Mouse (Mus musculus): ENCODE measurements around the gene Clec9a.
A peak's percentile ranks its signal among the peaks of the same experiment; 100 is the strongest.

Gene Clec9a

GRCm38 (mm10) chr6:129408562-129408961 lies at the start of gene Clec9a:
Gene Clec9a (plus strand): TSS chr6:129408862.
- no peak for DNase-seq (ENCODE audit: low spot score)

- no peak for DNase-seq (ENCODE audit: low spot score)
Observed at GRCm38 (mm10) chr6:129359515-129359914, 49.1 kb upstream of the Clec9a start.

GRCm38 (mm10) chr6:129363942-129364341 lies 44.7 kb upstream of the Clec9a start:
- DNase-seq (ENCODE audit: low spot score) = no peak

GRCm38 (mm10) chr6:129365959-129366359 lies 42.7 kb upstream of the Clec9a start:
- peak; percentile 20 for DNase-seq (ENCODE audit: low spot score)

- DNase-seq (ENCODE audit: low spot score) = no peak
Observed at GRCm38 (mm10) chr6:129369374-129370132, 39.1 kb upstream of the Clec9a start.

- no peak for DNase-seq (ENCODE audit: low spot score)
Observed at GRCm38 (mm10) chr6:129374937-129375471, 33.7 kb upstream of the Clec9a start.

- no peak for DNase-seq (ENCODE audit: low spot score)
Observed at GRCm38 (mm10) chr6:129380454-129380853, 28.2 kb upstream of the Clec9a start.

GRCm38 (mm10) chr6:129381736-129382135 lies 26.9 kb upstream of the Clec9a start:
- no peak for DNase-seq (ENCODE audit: low spot score)

- no peak for DNase-seq (ENCODE audit: low spot score)
Observed at GRCm38 (mm10) chr6:129383466-129383865, 25.2 kb upstream of the Clec9a start.

- DNase-seq (ENCODE audit: low spot score) = no peak
Observed at GRCm38 (mm10) chr6:129385000-129385399, 23.7 kb upstream of the Clec9a start.

- no peak for DNase-seq (ENCODE audit: low spot score)
Observed at GRCm38 (mm10) chr6:129385774-129386173, 22.9 kb upstream of the Clec9a start, which contains the start of gene Clec12b. Gene Clec12b (minus strand): TSS chr6:129385874.

- no peak for DNase-seq (ENCODE audit: low spot score)
Observed at GRCm38 (mm10) chr6:129393087-129393720, 15.5 kb upstream of the Clec9a start.

GRCm38 (mm10) chr6:129393732-129394131 lies 14.9 kb upstream of the Clec9a start:
- DNase-seq (ENCODE audit: low spot score) = no peak

GRCm38 (mm10) chr6:129396997-129397396 lies 11.7 kb upstream of the Clec9a start, which contains the start of gene Clec1b:
Gene Clec1b (plus strand): TSS chr6:129397297.
- no peak for DNase-seq (ENCODE audit: low spot score)

GRCm38 (mm10) chr6:129399945-129400344 lies 8.7 kb upstream of the Clec9a start:
- no peak for DNase-seq (ENCODE audit: low spot score)

- no peak for DNase-seq (ENCODE audit: low spot score)
Observed at GRCm38 (mm10) chr6:129402404-129402803, 6.3 kb upstream of the Clec9a start.

- DNase-seq (ENCODE audit: low spot score) = no peak
Observed at GRCm38 (mm10) chr6:129403391-129403790, 5.3 kb upstream of the Clec9a start.

- no peak for DNase-seq (ENCODE audit: low spot score)
Observed at GRCm38 (mm10) chr6:129405999-129406398, 2.7 kb upstream of the Clec9a start.

GRCm38 (mm10) chr6:129407324-129407723 lies 1.3 kb upstream of the Clec9a start:
- peak; percentile 7 for DNase-seq (ENCODE audit: low spot score)

GRCm38 (mm10) chr6:129414177-129414576 lies 5.5 kb downstream of the Clec9a start:
- no peak for DNase-seq (ENCODE audit: low spot score)

- no peak for DNase-seq (ENCODE audit: low spot score)
Observed at GRCm38 (mm10) chr6:129422311-129422710, 13.6 kb downstream of the Clec9a start.

GRCm38 (mm10) chr6:129423040-129423733 lies 14.5 kb downstream of the Clec9a start:
- DNase-seq (ENCODE audit: low spot score) = no peak

GRCm38 (mm10) chr6:129423734-129424072 lies 15.0 kb downstream of the Clec9a start:
- peak; percentile 57 for DNase-seq (ENCODE audit: low spot score)

Measured in yolk sac, embryonic 10.5 days (tissue).